Mouse (Mus musculus) kidney, postnatal 10 days (tissue): ENCODE measurements around the gene Tnfsf15.

Experiments used
- DNase-seq: peaks from one replicate; pipeline ENCODE4 v3.0.0; 2021; ENCODE audit warnings: mixed read lengths

The Tnfsf15 gene

GRCm38 (mm10) chr4:63683056-63683455 lies 61.9 kb downstream of the Tnfsf15 start:
- DNase-seq: no peak

- DNase-seq: no peak
These were observed 62.5 kb downstream of the Tnfsf15 start for GRCm38 (mm10) chr4:63682441-63682840.

GRCm38 (mm10) chr4:63681557-63681956 lies 63.4 kb downstream of the Tnfsf15 start:
- no peak for DNase-seq
